Mouse (Mus musculus) erythroblast, adult 5-6 weeks (primary cell): ENCODE measurements around the gene Tpst1. TPM values are rescaled to one million over a fixed set of nuclear protein-coding genes. Genes with fewer than 3 reads are reported as not detected.

Experiments used
- ATAC-seq: replicated peaks from 2 replicates; pipeline ENCODE4 v1.8.0; 2016; ENCODE audit warnings: moderate number of reproducible peaks, mild to moderate bottlenecking, moderate TSS enrichment, inconsistent platforms; ENCODE audit not compliant: poor library complexity, low FRiP score, severe bottlenecking
- total RNA-seq, 2 experiments: library from RNA; stranded (forward) in 1 of 2; stranded (reverse) in 1 of 2; fragments of 150-400 nt in 1 of 2; fragments of 200-764, 138-1000 nt in 1 of 2; gene quantifications; 2 replicates each; pipeline versions ENCODE4 v1.2.3 to v1.2.4; 2015 to 2017; ENCODE audit warnings: low replicate concordance in 2 of 2

Tpst1 gene
- total RNA-seq, 2 experiments from 2014 or later = 3.5 to 14.4 TPM

- ATAC-seq = no peak
These were observed 55.8 kb downstream of the Tpst1 start for GRCm38 (mm10) chr5:130128686-130129523.

- no peak for ATAC-seq
These were observed 56.3 kb downstream of the Tpst1 start for GRCm38 (mm10) chr5:130129524-130129793.

- no peak for ATAC-seq
These were observed 63.5 kb downstream of the Tpst1 start for GRCm38 (mm10) chr5:130136597-130136996.

- peak; percentile 32; the same call in 1 of the 2 replicates for ATAC-seq
These were observed 66.3 kb downstream of the Tpst1 start for GRCm38 (mm10) chr5:130139393-130139792.

GRCm38 (mm10) chr5:130141138-130141537 is 68.0 kb downstream of the Tpst1 start:
- ATAC-seq = no peak

- no peak for ATAC-seq
These were observed 68.9 kb downstream of the Tpst1 start for GRCm38 (mm10) chr5:130142041-130142440.

- ATAC-seq = no peak
These were observed 70.0 kb downstream of the Tpst1 start for GRCm38 (mm10) chr5:130143101-130143500.

GRCm38 (mm10) chr5:130143977-130144333 is 70.8 kb downstream of the Tpst1 start:
- ATAC-seq = peak; percentile 65

- ATAC-seq = peak; percentile 83
These were observed 71.5 kb downstream of the Tpst1 start, which contains the start of gene Kctd7 for GRCm38 (mm10) chr5:130144334-130145312. Kctd7 (plus strand) TSS chr5:130144861.

- ATAC-seq = no peak
These were observed 72.8 kb downstream of the Tpst1 start for GRCm38 (mm10) chr5:130145961-130146360.

GRCm38 (mm10) chr5:130149726-130150310 is 76.7 kb downstream of the Tpst1 start:
- ATAC-seq = no peak

GRCm38 (mm10) chr5:130154286-130154685 is 81.2 kb downstream of the Tpst1 start:
- no peak for ATAC-seq

- no peak for ATAC-seq
These were observed 85.4 kb downstream of the Tpst1 start for GRCm38 (mm10) chr5:130158545-130158944.

- no peak for ATAC-seq
These were observed 86.7 kb downstream of the Tpst1 start for GRCm38 (mm10) chr5:130159761-130160201.

GRCm38 (mm10) chr5:130163670-130164069 is 90.5 kb downstream of the Tpst1 start:
- ATAC-seq = peak; percentile 93

- ATAC-seq = no peak
These were observed 92.1 kb downstream of the Tpst1 start for GRCm38 (mm10) chr5:130165213-130165612.

GRCm38 (mm10) chr5:130169109-130169508 is 96.0 kb downstream of the Tpst1 start:
- ATAC-seq = no peak

GRCm38 (mm10) chr5:130170666-130171422 is 97.7 kb downstream of the Tpst1 start:
- peak; percentile 79 for ATAC-seq

- ATAC-seq = peak; percentile 79
These were observed 98.4 kb downstream of the Tpst1 start, which contains the start of gene Rabgef1 for GRCm38 (mm10) chr5:130171423-130171954. Rabgef1 (plus strand) TSS chr5:130171798.
